Mouse (Mus musculus) midbrain, embryonic 16.5 days (tissue): ENCODE measurements at regions not wholly inside any gene's neighbourhood (a gene's known extent, or its start where the extent isn't known, plus 50 kb on each side); places are given as distances from the start of the nearest gene placed in this dataset.
A peak's percentile ranks its signal among the peaks of the same experiment; 100 is the strongest.

Experiments
- ATAC-seq: fragments of 200-750 bp; cut with Nextera tagmentation; 2 replicates; pipeline ENCODE4 v1.8.0; 2017; ENCODE audit warnings: moderate TSS enrichment
- H3K27ac ChIP-seq: fragments of 300-500 bp; sonication (generic); 2 replicates; pipeline ENCODE4 v1.5.1; 2014; ENCODE audit warnings: mild to moderate bottlenecking, low read length, mixed read lengths
- H3K27me3 ChIP-seq: fragments of 300-500 bp; sonication (generic); 2 replicates; pipeline ENCODE4 v1.6.1; 2014; ENCODE audit warnings: low read depth, low read length, mixed read lengths; ENCODE audit not compliant: control insufficient read depth, insufficient read depth
- H3K36me3 ChIP-seq: fragments of 300-500 bp; sonication (generic); 2 replicates; pipeline ENCODE4 v1.6.1; 2014; ENCODE audit warnings: mild to moderate bottlenecking, low read length, moderate library complexity, mixed read lengths; ENCODE audit not compliant: control insufficient read depth, insufficient read depth
- H3K4me1 ChIP-seq: fragments of 300-500 bp; sonication (generic); 2 replicates; pipeline ENCODE4 v1.6.1; 2014; ENCODE audit warnings: mild to moderate bottlenecking, low read length, mixed read lengths; ENCODE audit not compliant: control insufficient read depth, insufficient read depth
- H3K4me2 ChIP-seq: fragments of 300-500 bp; sonication (generic); 2 replicates; pipeline ENCODE4 v1.6.1; 2014; ENCODE audit warnings: mild to moderate bottlenecking, low read length, mixed read lengths
- H3K4me3 ChIP-seq: fragments of 300-500 bp; sonication (generic); 2 replicates; pipeline ENCODE4 v1.5.1; 2014; ENCODE audit warnings: low read depth, mild to moderate bottlenecking, low read length, moderate library complexity, mixed read lengths
- H3K9ac ChIP-seq: fragments of 300-500 bp; sonication (generic); 2 replicates; pipeline ENCODE4 v1.6.1; 2014; ENCODE audit warnings: low read depth, low read length, mixed read lengths
- H3K9me3 ChIP-seq: fragments of 300-500 bp; sonication (generic); replicated peaks from 2 replicates; pipeline ENCODE4 v1.6.1; 2014; ENCODE audit warnings: mild to moderate bottlenecking, low read length, mixed read lengths; ENCODE audit not compliant: control insufficient read depth, poor library complexity, severe bottlenecking
- WGBS: fragments of 180-500 bp; shearing (Covaris S2); extraction: QIAGEN DNeasy Blood & Tissue Kit; methylation state at CpG from one replicate; pipeline ENCODE4 v1.1.7; 2014; 5-methylcytosine and 5-hydroxymethylcytosine counted together

DNA sequence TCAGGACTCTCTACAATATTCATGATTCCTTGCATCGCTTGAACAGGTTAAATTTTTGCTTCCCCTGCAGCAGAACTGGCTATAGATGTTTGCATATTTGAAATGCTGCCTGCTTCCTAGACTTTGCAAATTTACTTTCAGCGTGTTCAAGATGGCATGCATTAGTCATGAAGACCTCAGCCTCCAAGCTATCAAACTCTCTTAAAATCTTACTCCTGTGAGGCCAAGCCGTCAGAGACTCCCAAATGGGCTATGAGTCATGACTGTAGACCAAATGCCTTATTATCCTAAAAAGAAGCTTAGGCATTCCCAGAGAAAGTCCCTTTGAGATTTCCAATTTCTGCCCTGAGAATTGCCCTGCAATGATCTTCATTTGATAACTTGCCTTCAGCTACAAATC, 874.7 kb upstream of the Pom121l12 start:
- Histone ChIP-seq H3K27ac (no peak overlapping the region), H3K4me2 (no peak overlapping the region), H3K36me3 (no peaks in the 10 kb centered on the region), H3K9me3 (no peaks in the 10 kb centered on the region), H3K27me3 (no peaks in the 10 kb centered on the region), H3K4me3 (no peak overlapping the region), H3K9ac (no peak overlapping the region), H3K4me1 (no peaks in the 10 kb centered on the region)
- 67% methylated on average over 3 of the region's 3 CpGs for WGBS
- ATAC-seq: peak; percentile 64

DNA sequence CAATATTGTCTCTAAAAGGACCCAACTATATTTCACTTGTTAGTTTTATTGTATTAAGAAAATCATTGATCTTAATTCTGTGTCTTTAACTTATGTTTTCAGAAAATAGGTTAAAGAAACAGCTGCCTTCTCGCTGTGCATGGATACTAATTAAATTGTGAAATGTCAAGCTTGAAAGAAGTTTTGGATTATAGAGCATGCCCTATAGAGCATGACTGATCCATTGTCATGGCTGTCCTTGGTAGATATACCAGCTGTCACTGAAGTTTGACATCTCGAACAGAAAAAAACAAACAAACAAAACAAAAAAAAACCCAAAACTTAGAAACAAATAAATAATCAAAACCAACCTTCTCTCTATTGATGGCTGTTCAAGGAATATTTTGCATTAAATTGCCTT, 828.0 kb upstream of the Pom121l12 start:
- Histone ChIP-seq H3K27me3 (no peaks in the 10 kb centered on the region), H3K9me3 (no peaks in the 10 kb centered on the region), H3K4me1 (no peaks in the 10 kb centered on the region), H3K4me2 (no peak overlapping the region), H3K27ac (no peak overlapping the region), H3K9ac (no peak overlapping the region), H3K4me3 (no peak overlapping the region), H3K36me3 (no peaks in the 10 kb centered on the region)
- WGBS: 48% methylated on average over 2 of the region's 2 CpGs
- ATAC-seq: no peak
